Mouse (Mus musculus): ENCODE data around the gene Ifna16. TPM values are rescaled to one million over a fixed set of nuclear protein-coding genes. Genes with fewer than 3 reads are reported as not detected.
A peak's percentile ranks its signal among the peaks of the same experiment; 100 is the strongest.

Gene Ifna16
- polyA plus RNA-seq (2015; fragmentation: Nextera tagmentation; extraction: Ambion mirVana): not detected in 2 replicates

DNA sequence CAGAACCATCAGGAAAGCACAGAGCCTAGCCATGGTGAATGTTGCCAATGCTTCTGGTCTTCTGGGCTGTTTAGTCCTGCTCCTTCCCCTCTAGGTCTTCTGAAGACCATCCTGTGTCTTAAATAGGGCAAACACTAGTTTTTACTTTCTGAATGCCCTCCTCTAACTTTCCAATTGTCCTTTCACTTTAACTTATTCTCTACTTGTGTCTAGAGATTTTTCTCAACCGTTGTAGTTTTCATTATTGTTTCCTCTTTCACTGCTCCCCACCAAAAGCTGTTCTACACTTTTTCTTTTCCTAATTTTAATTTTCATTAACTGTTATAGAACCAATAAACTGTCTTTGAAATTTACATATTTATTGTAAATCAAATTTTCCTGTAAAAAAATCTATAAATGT, at the start of gene Ifna16:
Gene Ifna16 (minus strand): TSS at position 101 of the 400 bp plus-strand sequence.
- TF ChIP-seq CTCF (IDR thresholded peaks at IDR 0.05; ENCODE audit: low read depth): no peak
- no peak for TF ChIP-seq EP300 (IDR thresholded peaks at IDR 0.05; ENCODE audit: low read depth)
- no peaks in the 10 kb centered on the region for H3K4me1 ChIP-seq (ENCODE audit: insufficient read depth)
- 65% methylated on average over 1 of the region's 1 CpGs for WGBS (ENCODE audit: insufficient replicate concordance)
- H3K4me3 ChIP-seq (ENCODE audit: low read depth, low read length): no peak within 1 kb of the TSS
- no peaks in the 10 kb centered on the region for H3K9me3 ChIP-seq (ENCODE audit: low read length)
- no peaks in the 10 kb centered on the region for H3K27me3 ChIP-seq (ENCODE audit: insufficient read depth, low read length)
- H3K27ac ChIP-seq (ENCODE audit: low read depth): no peak within 1 kb of the TSS
- DNase-seq (no peak), ATAC-seq (no peak)
- no peak within 1 kb of the TSS for H3K9ac ChIP-seq (replicated peaks)
- H3K4me2 ChIP-seq (ENCODE audit: low read depth, low read length): no peak within 1 kb of the TSS
- no peaks in the 10 kb centered on the region for H3K36me3 ChIP-seq (replicated peaks; ENCODE audit: insufficient read depth, low read length)

DNA sequence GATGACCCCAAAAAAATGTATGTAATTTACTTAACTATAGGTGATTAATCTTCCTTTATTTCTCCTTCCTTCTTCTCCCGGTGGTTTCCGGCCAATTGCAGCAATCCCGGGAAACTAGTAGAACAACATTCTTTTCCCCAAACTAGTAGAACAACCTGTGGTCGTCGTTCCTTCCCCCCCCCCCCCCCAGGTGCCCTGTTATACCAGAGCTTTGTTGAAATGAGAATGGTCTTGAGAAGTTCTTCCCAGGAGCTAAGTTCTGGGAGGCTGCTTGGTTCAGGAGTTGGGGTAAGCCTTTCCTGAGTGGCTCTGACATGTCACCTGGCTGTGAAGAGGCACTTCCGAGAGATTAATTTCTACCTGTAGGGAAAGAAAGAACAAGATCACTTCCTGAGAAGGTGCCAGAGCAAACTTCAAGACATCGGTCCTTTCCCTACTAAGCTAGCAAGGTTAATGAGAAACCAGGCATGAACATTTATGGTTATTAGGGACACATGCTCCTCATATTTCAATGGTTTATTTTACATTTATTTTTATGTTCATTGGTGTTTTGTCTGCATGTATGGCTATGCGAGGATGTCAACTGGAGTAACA, 46.9 kb upstream of the Ifna16 start:
- H3K36me3 ChIP-seq (replicated peaks; ENCODE audit: insufficient read depth, low read length): peaks cover 11% of the 10 kb centered on the region
- H3K27me3 ChIP-seq (ENCODE audit: insufficient read depth, low read length): no peaks in the 10 kb centered on the region
- H3K4me2 ChIP-seq (ENCODE audit: low read depth, low read length): no peak overlapping the region
- H3K4me3 ChIP-seq (ENCODE audit: low read depth, low read length): no peak overlapping the region
- peaks cover 14% of the 10 kb centered on the region for H3K4me1 ChIP-seq (ENCODE audit: insufficient read depth)
- 58% methylated on average over 8 of the region's 8 CpGs for WGBS (ENCODE audit: insufficient replicate concordance)
- H3K9ac ChIP-seq (replicated peaks): no peak overlapping the region
- no peaks in the 10 kb centered on the region for H3K9me3 ChIP-seq (ENCODE audit: low read length)
- DNase-seq (no peak), ATAC-seq (no peak)
- H3K27ac ChIP-seq (ENCODE audit: low read depth): no peak overlapping the region
- TF ChIP-seq EP300 (IDR thresholded peaks at IDR 0.05; ENCODE audit: low read depth) (no peak), CTCF (IDR thresholded peaks at IDR 0.05; ENCODE audit: low read depth) (no peak)

DNA sequence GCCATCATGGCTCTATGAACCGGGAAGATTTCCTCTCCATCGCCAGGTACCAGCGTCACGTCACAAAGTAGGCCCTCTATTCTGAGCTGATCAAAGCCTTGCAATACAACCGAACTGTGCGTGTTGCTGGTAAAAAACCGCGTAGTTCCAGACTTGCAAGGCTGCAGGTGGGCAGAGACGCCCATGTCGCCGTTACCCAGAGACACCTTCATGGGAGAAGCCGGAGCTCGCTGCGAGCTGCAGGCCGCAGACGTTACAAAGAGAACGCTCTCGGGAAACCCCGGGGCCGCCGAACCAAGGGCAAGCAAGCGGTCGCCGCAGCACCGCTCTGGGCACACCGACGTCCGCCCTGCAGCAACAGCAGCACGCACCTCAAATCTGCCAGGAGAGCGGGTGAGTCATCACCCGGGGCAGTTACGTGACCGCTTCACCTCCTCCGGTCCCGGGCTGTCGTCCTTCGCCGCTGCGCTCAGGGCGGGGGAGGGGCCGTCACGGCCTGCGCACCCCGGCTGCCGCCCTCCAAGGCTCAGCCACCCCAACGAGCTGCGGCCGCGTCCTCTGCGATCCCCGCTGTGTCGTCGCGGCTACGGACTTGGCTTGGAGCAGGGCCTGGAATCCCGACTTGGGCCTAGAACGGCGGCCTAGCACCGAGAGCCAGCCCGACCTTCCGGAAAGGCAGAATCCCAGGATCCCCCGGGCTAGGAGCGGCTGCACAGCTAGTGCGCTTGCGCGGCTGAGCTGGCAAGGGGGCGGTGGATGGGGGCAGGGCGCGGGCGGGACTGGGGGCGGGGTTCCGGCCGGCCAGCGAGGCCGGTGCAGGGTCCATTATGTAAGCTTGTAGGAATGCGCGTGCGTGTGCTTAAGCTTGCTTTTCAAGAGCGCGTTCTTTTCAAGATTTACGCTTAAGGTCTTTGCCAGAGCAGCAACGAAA, 45.3 kb upstream of the Ifna16 start, which contains the start of the genes Gm26566 and Klhl9:
Gene Gm26566 (plus strand): TSS at position 15 of the 931 bp plus-strand sequence.
Gene Klhl9 (minus strand): TSS at position 675 of the 931 bp plus-strand sequence.
- H3K27me3 ChIP-seq (ENCODE audit: insufficient read depth, low read length): no peaks in the 10 kb centered on the region
- WGBS (ENCODE audit: insufficient replicate concordance): under 1% methylated on average over 73 of the region's 82 CpGs
- H3K27ac ChIP-seq (ENCODE audit: low read depth): peak within 1 kb of the TSS; percentile 100
- H3K36me3 ChIP-seq (replicated peaks; ENCODE audit: insufficient read depth, low read length): peaks cover 13% of the 10 kb centered on the region
- H3K4me2 ChIP-seq (ENCODE audit: low read depth, low read length): peak within 1 kb of the TSS; percentile 94
- H3K9me3 ChIP-seq (ENCODE audit: low read length): no peaks in the 10 kb centered on the region
- H3K4me1 ChIP-seq (ENCODE audit: insufficient read depth): peaks cover 19% of the 10 kb centered on the region
- DNase-seq: peak; percentile 95
- peak within 1 kb of the TSS; percentile 96 for H3K9ac ChIP-seq (replicated peaks)
- H3K4me3 ChIP-seq (ENCODE audit: low read depth, low read length): peak within 1 kb of the TSS; percentile 89
- ATAC-seq: peak; percentile 98
- TF ChIP-seq CTCF (IDR thresholded peaks at IDR 0.05; ENCODE audit: low read depth) (no peak), EP300 (IDR thresholded peaks at IDR 0.05; ENCODE audit: low read depth) (no peak)

DNA sequence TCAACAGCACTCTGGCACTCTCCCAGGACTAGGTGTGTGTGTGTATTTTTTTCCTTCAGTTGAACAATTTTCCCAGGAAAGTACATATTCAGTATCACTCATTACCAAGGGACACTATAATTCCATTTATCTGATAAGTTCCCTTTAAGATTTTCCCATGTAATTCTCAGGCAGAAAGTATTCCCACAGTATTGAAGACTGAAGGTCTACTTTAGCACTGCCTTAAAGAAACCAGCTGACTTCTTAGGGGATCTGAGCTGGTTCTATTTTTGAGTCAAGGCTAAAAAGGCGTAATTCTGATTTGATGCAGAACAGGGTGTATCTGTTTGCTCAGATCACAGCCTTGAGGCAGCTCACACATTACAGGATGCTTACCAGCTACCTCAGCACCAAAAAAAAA, 42.0 kb upstream of the Ifna16 start:
- Histone ChIP-seq H3K4me2 (ENCODE audit: low read depth, low read length) (peak overlapping the region; percentile 94), H3K4me1 (ENCODE audit: insufficient read depth) (peaks cover 19% of the 10 kb centered on the region), H3K9ac (replicated peaks) (no peak overlapping the region), H3K4me3 (ENCODE audit: low read depth, low read length) (peak overlapping the region; percentile 11), H3K27me3 (ENCODE audit: insufficient read depth, low read length) (no peaks in the 10 kb centered on the region), H3K27ac (ENCODE audit: low read depth) (no peak overlapping the region), H3K9me3 (ENCODE audit: low read length) (no peaks in the 10 kb centered on the region), H3K36me3 (replicated peaks; ENCODE audit: insufficient read depth, low read length) (peaks cover 19% of the 10 kb centered on the region)
- ATAC-seq: no peak
- DNase-seq: no peak
- WGBS (ENCODE audit: insufficient replicate concordance): 24% methylated on average over 1 of the region's 1 CpGs
- TF ChIP-seq CTCF (IDR thresholded peaks at IDR 0.05; ENCODE audit: low read depth) (no peak), EP300 (IDR thresholded peaks at IDR 0.05; ENCODE audit: low read depth) (no peak)

DNA sequence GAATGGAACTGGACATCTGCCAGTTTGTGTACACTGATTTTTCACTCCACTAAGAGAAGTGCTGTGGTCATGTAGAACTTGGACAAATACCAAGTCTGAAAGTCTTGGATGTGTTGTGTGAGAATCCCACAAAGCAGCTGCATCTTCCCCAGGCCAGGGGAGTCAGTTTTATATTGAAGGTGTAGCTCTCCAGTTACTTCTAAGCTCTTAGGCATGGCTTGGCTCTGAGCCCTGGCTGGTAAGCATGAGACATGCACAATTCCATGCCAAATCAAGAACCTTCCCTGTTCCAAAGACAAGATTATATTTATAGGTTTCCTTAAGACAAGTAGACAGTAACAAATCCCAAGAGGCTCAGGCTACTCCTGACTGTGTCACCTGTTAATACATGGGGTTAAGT, 38.3 kb upstream of the Ifna16 start:
- DNase-seq: no peak
- no peak for ATAC-seq
- Histone ChIP-seq H3K4me3 (ENCODE audit: low read depth, low read length) (no peak overlapping the region), H3K9me3 (ENCODE audit: low read length) (no peaks in the 10 kb centered on the region), H3K36me3 (replicated peaks; ENCODE audit: insufficient read depth, low read length) (peaks cover 9% of the 10 kb centered on the region), H3K4me2 (ENCODE audit: low read depth, low read length) (no peak overlapping the region), H3K4me1 (ENCODE audit: insufficient read depth) (peaks cover 6% of the 10 kb centered on the region), H3K27me3 (ENCODE audit: insufficient read depth, low read length) (no peaks in the 10 kb centered on the region), H3K9ac (replicated peaks) (no peak overlapping the region), H3K27ac (ENCODE audit: low read depth) (no peak overlapping the region)
- TF ChIP-seq CTCF (IDR thresholded peaks at IDR 0.05; ENCODE audit: low read depth): no peak
- no peak for TF ChIP-seq EP300 (IDR thresholded peaks at IDR 0.05; ENCODE audit: low read depth)

DNA sequence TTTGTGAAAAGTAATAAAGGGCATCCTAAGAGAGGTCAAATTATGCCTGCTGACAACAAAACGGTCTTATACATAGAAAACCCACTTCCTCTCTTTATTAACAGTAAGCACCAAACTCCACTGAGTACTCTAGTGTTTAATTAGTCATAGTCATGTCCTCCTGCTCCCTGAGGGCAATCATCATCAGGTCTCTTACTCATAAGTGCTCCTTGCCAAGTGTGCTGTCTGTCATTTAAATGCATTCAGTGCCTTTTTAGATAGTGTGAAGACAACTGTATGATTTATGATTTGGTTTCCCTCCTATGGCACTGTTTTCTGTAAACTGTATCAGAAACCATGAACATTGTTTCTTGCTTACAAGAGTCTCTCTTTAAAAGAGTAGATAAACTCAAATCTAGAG, 37.6 kb upstream of the Ifna16 start:
- H3K27ac ChIP-seq (ENCODE audit: low read depth): no peak overlapping the region
- no peak for DNase-seq
- no peak; the same call in 1 of the 2 replicates for ATAC-seq
- H3K9ac ChIP-seq (replicated peaks): no peak overlapping the region
- no peaks in the 10 kb centered on the region for H3K27me3 ChIP-seq (ENCODE audit: insufficient read depth, low read length)
- no peak overlapping the region for H3K4me3 ChIP-seq (ENCODE audit: low read depth, low read length)
- H3K9me3 ChIP-seq (ENCODE audit: low read length): no peaks in the 10 kb centered on the region
- no peak overlapping the region for H3K4me2 ChIP-seq (ENCODE audit: low read depth, low read length)
- peaks cover 7% of the 10 kb centered on the region; the same call in 1 of the 2 replicates for H3K36me3 ChIP-seq (replicated peaks; ENCODE audit: insufficient read depth, low read length)
- 68% methylated on average over 1 of the region's 1 CpGs for WGBS (ENCODE audit: insufficient replicate concordance)
- TF ChIP-seq EP300 (IDR thresholded peaks at IDR 0.05; ENCODE audit: low read depth) (no peak), CTCF (IDR thresholded peaks at IDR 0.05; ENCODE audit: low read depth) (no peak)
- H3K4me1 ChIP-seq (ENCODE audit: insufficient read depth): peaks cover 5% of the 10 kb centered on the region
